Mouse (Mus musculus) G1E (cell line): ENCODE data around the gene Gm8020. TPM values are rescaled to one million over a fixed set of nuclear protein-coding genes. Genes with fewer than 3 reads are reported as not detected.
"Not testable (repeated sequence)": the region's sequence is repeated elsewhere in the genome, so short reads cannot be mapped to it uniquely, and the experiment has no call there.

Experiments
- ATAC-seq: 2 replicates; pipeline ENCODE4 v1.8.0; 2016; ENCODE audit warnings: mild to moderate bottlenecking; ENCODE audit not compliant: insufficient number of reproducible peaks, poor library complexity, low FRiP score, severe bottlenecking; ENCODE audit errors: extremely low read depth
- DNase-seq: peaks from one replicate; pipeline ENCODE4 v3.0.0; 2012; ENCODE audit warnings: low spot score
- H3K27me3 ChIP-seq: 2 replicates; pipeline ENCODE4 v1.6.1; 2012; ENCODE audit warnings: mild to moderate bottlenecking, low read length, inconsistent platforms; ENCODE audit not compliant: insufficient read depth
- H3K36me3 ChIP-seq: replicated peaks from 2 replicates; pipeline ENCODE3; 2012; ENCODE audit warnings: mild to moderate bottlenecking, inconsistent platforms
- H3K4me1 ChIP-seq: 2 replicates; pipeline ENCODE4 v1.6.1; 2012; ENCODE audit warnings: low read depth, low read length, inconsistent platforms, mixed read lengths; ENCODE audit not compliant: insufficient read depth
- H3K4me3 ChIP-seq: 2 replicates; pipeline ENCODE4 v1.5.1; 2012; ENCODE audit warnings: low read depth, mild to moderate bottlenecking, inconsistent platforms, low read length, moderate library complexity, mixed read lengths
- H3K9me3 ChIP-seq: replicated peaks from 2 replicates; pipeline ENCODE4 v1.6.1; 2012; ENCODE audit warnings: inconsistent platforms
- polyA plus RNA-seq: library from polyadenylated mRNA; stranded (reverse); fragments of >175 nt; gene quantifications from 2 replicates; pipeline ENCODE4 v1.2.3, GENCODE M21; 2012
- total RNA-seq, 2 experiments: library from RNA; stranded (forward) in 1 of 2; stranded (reverse) in 1 of 2; fragments of 200-1000 nt in 1 of 2; fragments of >200 nt in 1 of 2; fragmentation: Nextera tagmentation in 1 of 2; gene quantifications; 2 replicates each; pipeline ENCODE4 v1.2.3; 2014 to 2017

Gm8020 gene
- total RNA-seq (2014; fragmentation: Nextera tagmentation) = not detected in 2 replicates
- total RNA-seq (2017) = 0.11 and 0.17 TPM in 2 replicates
- polyA plus RNA-seq = not detected in 2 replicates

DNA sequence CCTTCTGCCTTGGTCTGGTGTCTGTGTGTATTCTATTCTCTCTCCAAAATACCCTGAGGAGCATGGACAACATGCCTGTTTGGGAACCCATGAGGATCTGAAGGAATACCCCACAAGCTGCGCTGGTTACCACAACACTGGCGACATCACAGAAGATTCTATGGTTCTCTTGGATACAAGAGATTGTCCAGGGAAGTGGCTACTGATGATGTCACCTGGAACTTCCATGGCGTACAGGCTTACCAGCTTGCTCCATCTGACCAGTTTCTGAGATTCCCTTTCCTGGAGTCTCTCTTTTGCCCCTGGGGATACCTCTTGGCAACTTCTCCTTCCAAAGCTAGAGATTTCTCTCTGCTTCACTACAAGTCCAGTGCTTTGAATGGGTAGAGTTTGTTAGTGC lies at the start of gene Gm8020:
Gm8020 (minus strand) TSS at position 101 of the 400 bp plus-strand sequence.
- not testable (repeated sequence) for ATAC-seq, DNase-seq, H3K4me3 ChIP-seq, H3K4me1 ChIP-seq, H3K36me3 ChIP-seq, H3K9me3 ChIP-seq, H3K27me3 ChIP-seq

DNA sequence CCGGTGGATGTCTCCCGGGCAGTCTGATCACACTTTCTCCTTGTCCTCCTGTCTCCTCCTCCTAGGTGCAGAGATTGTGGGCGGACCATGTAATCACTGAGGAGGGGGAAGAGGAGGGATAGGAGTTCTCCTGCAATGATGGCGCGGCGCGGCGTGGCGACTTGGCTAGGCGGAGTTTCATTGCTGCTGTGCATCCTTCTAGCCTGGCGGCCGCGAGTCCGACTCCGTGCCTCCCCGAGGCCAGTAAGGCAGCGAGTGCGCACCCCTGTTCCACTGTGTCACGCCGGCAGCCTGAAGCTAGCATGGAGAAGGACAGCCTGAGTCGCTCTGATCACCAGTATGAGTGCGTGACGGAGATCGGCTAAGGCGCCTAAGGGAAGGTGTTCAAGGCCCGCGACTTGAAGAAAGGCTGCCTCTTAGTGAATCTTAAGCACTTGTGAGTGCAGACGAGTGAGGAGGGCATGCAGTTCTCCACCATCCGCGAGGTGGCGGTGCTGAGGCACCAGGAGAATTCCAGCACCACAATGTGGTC lies 41.1 kb upstream of the Gm8020 start:
- not testable (repeated sequence) for H3K4me1 ChIP-seq, H3K9me3 ChIP-seq, DNase-seq, ATAC-seq, H3K36me3 ChIP-seq, H3K4me3 ChIP-seq, H3K27me3 ChIP-seq

- H3K4me3 ChIP-seq, H3K27me3 ChIP-seq: not testable (repeated sequence)
These were observed 40.4 kb upstream of the Gm8020 start for GRCm38 (mm10) chr14:42542316-42543169.

GRCm38 (mm10) chr14:42524182-42524581 lies 22.0 kb upstream of the Gm8020 start, which contains the start of gene Gm8024:
Gene Gm8024, minus strand, starts transcription at chr14:42524282.
- not testable (repeated sequence) for H3K4me1 ChIP-seq, H3K9me3 ChIP-seq, ATAC-seq, H3K36me3 ChIP-seq, DNase-seq, H3K27me3 ChIP-seq, H3K4me3 ChIP-seq

More at GRCm38 (mm10) chr14:42542316-42543169, 40.4 kb upstream of the Gm8020 start:
- not testable (repeated sequence) for H3K4me1 ChIP-seq, DNase-seq, H3K36me3 ChIP-seq, H3K9me3 ChIP-seq, ATAC-seq

DNA sequence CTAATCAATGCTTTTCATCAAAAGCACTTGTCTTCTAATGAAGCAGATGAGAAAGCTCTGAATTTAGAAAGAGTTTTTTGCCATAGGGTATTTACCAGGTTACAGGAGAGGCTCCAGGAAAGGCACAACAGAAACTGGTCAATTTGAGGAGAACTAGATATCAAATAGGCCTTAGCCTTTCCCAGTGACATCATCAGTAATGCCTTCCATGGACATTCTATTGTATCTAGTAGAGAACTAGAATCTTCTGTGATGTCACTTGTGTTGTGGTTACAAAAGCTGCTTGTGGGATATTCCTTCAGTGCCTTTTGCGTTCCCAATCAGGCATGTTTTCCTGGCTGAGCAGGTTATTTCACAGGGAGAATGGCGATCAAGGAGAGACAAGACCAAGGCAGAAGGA lies 38.6 kb downstream of the Gm8020 start, which contains the start of gene Gm8011:
Gm8011 (plus strand) TSS at position 301 of the 400 bp plus-strand sequence.
- H3K4me1 ChIP-seq, DNase-seq, H3K27me3 ChIP-seq, H3K9me3 ChIP-seq, ATAC-seq, H3K36me3 ChIP-seq, H3K4me3 ChIP-seq: not testable (repeated sequence)

Other genes with a start within 250 kb of the Gm8020 start
- not detected in 2 replicates for gene Gm17026, start 242.3 kb downstream of the Gm8020 start, total RNA-seq (2014; fragmentation: Nextera tagmentation)
- not detected in 2 replicates for gene Gm17026, start 242.3 kb downstream of the Gm8020 start, total RNA-seq (2017)
- not detected in 2 replicates for gene Gm17026, start 242.3 kb downstream of the Gm8020 start, polyA plus RNA-seq
- gene Gm9611, start 205.0 kb downstream of the Gm8020 start, total RNA-seq (2014; fragmentation: Nextera tagmentation) = not detected in 2 replicates
- not detected in 2 replicates for gene Gm9611, start 205.0 kb downstream of the Gm8020 start, total RNA-seq (2017)
- gene Gm9611, start 205.0 kb downstream of the Gm8020 start, polyA plus RNA-seq = not detected in 2 replicates
- gene Gm7995, start 192.1 kb downstream of the Gm8020 start, total RNA-seq (2014; fragmentation: Nextera tagmentation) = 2.8 and 3.9 TPM in 2 replicates
- gene Gm7995, start 192.1 kb downstream of the Gm8020 start, total RNA-seq (2017) = 0.52 and 1.9 TPM in 2 replicates
- gene Gm7995, start 192.1 kb downstream of the Gm8020 start, polyA plus RNA-seq = not detected in 2 replicates
- not detected in 2 replicates for gene Gm8005, start 62.7 kb downstream of the Gm8020 start, total RNA-seq (2014; fragmentation: Nextera tagmentation)
- not detected in 2 replicates for gene Gm8005, start 62.7 kb downstream of the Gm8020 start, total RNA-seq (2017)
- not detected in 2 replicates for gene Gm8005, start 62.7 kb downstream of the Gm8020 start, polyA plus RNA-seq
- gene Gm8011, start 38.5 kb downstream of the Gm8020 start, total RNA-seq (2014; fragmentation: Nextera tagmentation) = not detected in 2 replicates
- gene Gm8011, start 38.5 kb downstream of the Gm8020 start, total RNA-seq (2017) = not detected in 2 replicates
- not detected in 2 replicates for gene Gm8011, start 38.5 kb downstream of the Gm8020 start, polyA plus RNA-seq
- gene Gm8024, start 21.9 kb upstream of the Gm8020 start, total RNA-seq (2014; fragmentation: Nextera tagmentation) = not detected in 2 replicates
- gene Gm8024, start 21.9 kb upstream of the Gm8020 start, total RNA-seq (2017) = 0.35 TPM in 1 of 2 replicates, not detected in the other
- not detected in 2 replicates for gene Gm8024, start 21.9 kb upstream of the Gm8020 start, polyA plus RNA-seq
- gene Gm17124, start 97.5 kb upstream of the Gm8020 start, total RNA-seq (2014; fragmentation: Nextera tagmentation) = not detected in 2 replicates
- gene Gm17124, start 97.5 kb upstream of the Gm8020 start, total RNA-seq (2017) = not detected in 2 replicates
- gene Gm17124, start 97.5 kb upstream of the Gm8020 start, polyA plus RNA-seq = not detected in 2 replicates
- gene Gm3633, start 139.6 kb upstream of the Gm8020 start, total RNA-seq (2014; fragmentation: Nextera tagmentation) = not detected in 2 replicates
- not detected in 2 replicates for gene Gm3633, start 139.6 kb upstream of the Gm8020 start, total RNA-seq (2017)
- not detected in 2 replicates for gene Gm3633, start 139.6 kb upstream of the Gm8020 start, polyA plus RNA-seq
- not detected in 2 replicates for gene Gm10378, start 153.6 kb upstream of the Gm8020 start, total RNA-seq (2014; fragmentation: Nextera tagmentation)
- gene Gm10378, start 153.6 kb upstream of the Gm8020 start, total RNA-seq (2017) = 0.52 TPM in 1 of 2 replicates, not detected in the other
- not detected in 2 replicates for gene Gm10378, start 153.6 kb upstream of the Gm8020 start, polyA plus RNA-seq